Mouse (Mus musculus): ENCODE measurements around the gene Ppox.
"Not testable (repeated sequence)": the region's sequence is repeated elsewhere in the genome, so short reads cannot be mapped to it uniquely, and the experiment has no call there.

Gene Ppox

GRCm38 (mm10) chr1:171241952-171242351, 39.0 kb downstream of the Ppox start:
- not testable (repeated sequence) for DNase-seq

- DNase-seq, result no peak
Measured at GRCm38 (mm10) chr1:171240911-171241310, 40.1 kb downstream of the Ppox start.

- peak; percentile 61 to 80 for DNase-seq
Measured at GRCm38 (mm10) chr1:171239992-171240744, 40.8 kb downstream of the Ppox start.

GRCm38 (mm10) chr1:171238463-171238862, 42.5 kb downstream of the Ppox start:
- DNase-seq, result peak; percentile 75 to 80

- peak in 1 of 2 experiments; percentile 33 for DNase-seq
Measured at GRCm38 (mm10) chr1:171237438-171237837, 43.5 kb downstream of the Ppox start.

- no peak for DNase-seq
Measured at GRCm38 (mm10) chr1:171235791-171236190, 45.2 kb downstream of the Ppox start.

- DNase-seq, result no peak
Measured at GRCm38 (mm10) chr1:171234538-171234937, 46.4 kb downstream of the Ppox start.

- no peak for DNase-seq
Measured at GRCm38 (mm10) chr1:171234126-171234525, 46.9 kb downstream of the Ppox start, which contains the start of gene Fcer1g. Fcer1g (minus strand) TSS chr1:171234365.

- DNase-seq, result no peak
Measured at GRCm38 (mm10) chr1:171232800-171233730, 47.9 kb downstream of the Ppox start.

GRCm38 (mm10) chr1:171232348-171232747, 48.6 kb downstream of the Ppox start:
- no peak for DNase-seq

GRCm38 (mm10) chr1:171231844-171232243, 49.1 kb downstream of the Ppox start:
- no peak for DNase-seq

- DNase-seq, result no peak
Measured at GRCm38 (mm10) chr1:171230215-171230614, 50.8 kb downstream of the Ppox start.

GRCm38 (mm10) chr1:171229750-171230149, 51.2 kb downstream of the Ppox start:
- no peak for DNase-seq

- no peak for DNase-seq
Measured at GRCm38 (mm10) chr1:171227879-171228278, 53.1 kb downstream of the Ppox start.

- peak in 1 of 2 experiments; percentile 21 for DNase-seq
Measured at GRCm38 (mm10) chr1:171226780-171227179, 54.2 kb downstream of the Ppox start.
